Mouse (Mus musculus) hindlimb bud, embryonic 11.5 days (tissue): ENCODE measurements around the gene Kcng3.

Source experiments
- DNase-seq: peaks from one replicate; pipeline ENCODE4 v3.0.0-alpha.2; 2012; ENCODE audit warnings: low read depth, low spot score; ENCODE audit errors: extremely low spot score

Gene Kcng3

GRCm38 (mm10) chr17:83631783-83632652, at the start of gene Kcng3:
Kcng3 (minus strand) TSS chr17:83631895.
- DNase-seq = no peak

- no peak for DNase-seq
Measured at GRCm38 (mm10) chr17:83677370-83677769, 45.7 kb upstream of the Kcng3 start.

- DNase-seq = no peak
Measured at GRCm38 (mm10) chr17:83672685-83673084, 41.0 kb upstream of the Kcng3 start.

- DNase-seq = no peak
Measured at GRCm38 (mm10) chr17:83667934-83668690, 36.4 kb upstream of the Kcng3 start.

- DNase-seq = no peak
Measured at GRCm38 (mm10) chr17:83666597-83667287, 35.0 kb upstream of the Kcng3 start.

- DNase-seq = no peak
Measured at GRCm38 (mm10) chr17:83664761-83665160, 33.1 kb upstream of the Kcng3 start.

- no peak for DNase-seq
Measured at GRCm38 (mm10) chr17:83658943-83659342, 27.2 kb upstream of the Kcng3 start.

GRCm38 (mm10) chr17:83657375-83657774, 25.7 kb upstream of the Kcng3 start:
- DNase-seq = no peak

- no peak for DNase-seq
Measured at GRCm38 (mm10) chr17:83655732-83656131, 24.0 kb upstream of the Kcng3 start.

GRCm38 (mm10) chr17:83654651-83655136, 23.0 kb upstream of the Kcng3 start:
- DNase-seq = no peak

GRCm38 (mm10) chr17:83653635-83654034, 21.9 kb upstream of the Kcng3 start:
- DNase-seq = no peak

GRCm38 (mm10) chr17:83650932-83651682, 19.4 kb upstream of the Kcng3 start:
- no peak for DNase-seq

GRCm38 (mm10) chr17:83649986-83650385, 18.3 kb upstream of the Kcng3 start:
- DNase-seq = no peak

GRCm38 (mm10) chr17:83647413-83647812, 15.7 kb upstream of the Kcng3 start:
- no peak for DNase-seq

- no peak for DNase-seq
Measured at GRCm38 (mm10) chr17:83646425-83647163, 14.9 kb upstream of the Kcng3 start.

- no peak for DNase-seq
Measured at GRCm38 (mm10) chr17:83645226-83645808, 13.6 kb upstream of the Kcng3 start.

GRCm38 (mm10) chr17:83637393-83637792, 5.7 kb upstream of the Kcng3 start:
- no peak for DNase-seq

- no peak for DNase-seq
Measured at GRCm38 (mm10) chr17:83636443-83636842, 4.7 kb upstream of the Kcng3 start.
